Mouse (Mus musculus) cortical plate, adult 2 months (tissue): ENCODE data around the gene Dusp2.

ENCODE experiments used
- CTCF ChIP-seq: fragments of 200-500 bp; IDR thresholded peaks from 2 replicates; pipeline ENCODE4 v1.5.1; 2011; ENCODE audit warnings: mild to moderate bottlenecking, control low read depth, low read length; ENCODE audit not compliant: insufficient read depth; ENCODE audit errors: extremely low read depth
- POLR2A ChIP-seq: fragments of 200-500 bp; IDR thresholded peaks from 2 replicates; pipeline ENCODE4 v1.6.1; 2011; ENCODE audit warnings: mild to moderate bottlenecking, low read length, control low read depth; ENCODE audit not compliant: insufficient read depth; ENCODE audit errors: extremely low read depth

DNA sequence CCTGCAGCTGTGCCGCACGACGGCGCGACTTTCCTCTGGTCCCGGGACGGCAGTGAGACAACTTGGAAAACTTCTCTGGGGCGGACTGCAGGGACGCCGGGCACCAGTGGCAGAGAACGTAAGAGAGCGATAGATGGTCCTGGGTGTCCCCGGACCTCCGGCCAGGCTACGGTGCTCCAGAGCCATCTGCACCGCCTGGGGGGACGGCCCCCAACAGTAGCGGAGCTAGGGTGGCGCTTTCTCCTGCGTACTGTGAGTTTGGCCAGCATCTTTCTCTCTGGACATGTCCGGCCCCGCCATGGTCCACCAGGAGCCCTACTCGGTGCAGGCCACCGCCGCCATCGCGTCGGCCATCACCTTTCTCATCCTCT lies 27.3 kb downstream of the Dusp2 start:
- TF ChIP-seq CTCF = no peak
- no peak for TF ChIP-seq POLR2A
